Mouse (Mus musculus) myocyte (in vitro differentiated cells): ENCODE measurements at regions not wholly inside any gene's neighbourhood (a gene's known extent, or its start where the extent isn't known, plus 50 kb on each side); places are given as distances from the start of the nearest gene placed in this dataset.

Source experiments
- H3K27me3 ChIP-seq: one replicate; pipeline ENCODE4 v1.6.1; 2011; ENCODE audit not compliant: control insufficient read depth, insufficient read depth, insufficient read length
- H3K36me3 ChIP-seq: one replicate; pipeline ENCODE4 v1.6.1; 2011; ENCODE audit not compliant: control insufficient read depth, insufficient read depth
- H3K4me2 ChIP-seq: one replicate; pipeline ENCODE4 v1.6.1; 2011; ENCODE audit warnings: low read depth, control low read depth
- H3K4me3 ChIP-seq: one replicate; pipeline ENCODE4 v1.5.1; 2011; ENCODE audit warnings: mild to moderate bottlenecking, control low read depth, moderate library complexity
- H3K79me2 ChIP-seq: one replicate; pipeline ENCODE4 v1.6.1; 2011; ENCODE audit not compliant: control insufficient read depth, insufficient read depth
- H3ac ChIP-seq: one replicate; pipeline ENCODE4 v1.6.1; 2011; ENCODE audit not compliant: control insufficient read depth, insufficient read length
- CEBPB ChIP-seq: IDR thresholded peaks from 2 replicates; pipeline ENCODE4 v1.6.1; 2011; ENCODE audit warnings: mild to moderate bottlenecking, moderate library complexity; ENCODE audit not compliant: poor library complexity, insufficient read depth, severe bottlenecking
- E2F4 ChIP-seq: IDR thresholded peaks from one replicate; pipeline ENCODE4 v1.6.1; 2011; ENCODE audit warnings: mild to moderate bottlenecking, control low read depth, moderate library complexity; ENCODE audit not compliant: insufficient read depth
- MAX ChIP-seq: IDR thresholded peaks from one replicate; pipeline ENCODE4 v1.6.1; 2011; ENCODE audit warnings: low read depth, mild to moderate bottlenecking, control low read depth
- MYOD1 ChIP-seq, 3 experiments: IDR thresholded peaks; one replicate each; pipeline ENCODE4 v1.6.1; 2011; ENCODE audit warnings: control low read depth in 2 of 3, low read depth in 2 of 3, mild to moderate bottlenecking in 2 of 3, moderate library complexity in 1 of 3; ENCODE audit not compliant: insufficient read length in 2 of 3, control insufficient read depth in 1 of 3
- MYOG ChIP-seq, 3 experiments: IDR thresholded peaks; one replicate each; pipeline ENCODE4 v1.6.1; 2011; ENCODE audit warnings: control low read depth in 2 of 3, low read depth in 2 of 3, mild to moderate bottlenecking in 2 of 3; ENCODE audit not compliant: insufficient read length in 2 of 3, control insufficient read depth in 1 of 3, insufficient read depth in 1 of 3
- POLR2A ChIP-seq: IDR thresholded peaks from one replicate; pipeline ENCODE4 v1.6.1; 2011; ENCODE audit warnings: low read depth, mild to moderate bottlenecking, control low read depth, moderate library complexity; ENCODE audit not compliant: insufficient read length
- POLR2AphosphoS2 ChIP-seq: IDR thresholded peaks from one replicate; pipeline ENCODE4 v1.6.1; 2011; ENCODE audit warnings: low read depth, control low read depth; ENCODE audit not compliant: insufficient read length
- REST ChIP-seq: IDR thresholded peaks from one replicate; pipeline ENCODE4 v1.6.1; 2011; ENCODE audit warnings: mild to moderate bottlenecking, control low read depth, moderate library complexity; ENCODE audit not compliant: insufficient read depth, insufficient read length
- SRF ChIP-seq: IDR thresholded peaks from one replicate; pipeline ENCODE4 v1.6.1; 2011; ENCODE audit warnings: low read depth; ENCODE audit not compliant: control insufficient read depth, insufficient read length
- TCF12 ChIP-seq: IDR thresholded peaks from one replicate; pipeline ENCODE4 v1.6.1; 2011; ENCODE audit warnings: mild to moderate bottlenecking, control low read depth; ENCODE audit not compliant: poor library complexity, insufficient read depth, severe bottlenecking
- TCF3 ChIP-seq: IDR thresholded peaks from one replicate; pipeline ENCODE4 v1.6.1; 2011; ENCODE audit warnings: low read depth, control low read depth; ENCODE audit not compliant: insufficient read length
- USF1 ChIP-seq: IDR thresholded peaks from one replicate; pipeline ENCODE4 v1.6.1; 2011; ENCODE audit warnings: low read depth, mild to moderate bottlenecking, control low read depth, moderate library complexity

DNA sequence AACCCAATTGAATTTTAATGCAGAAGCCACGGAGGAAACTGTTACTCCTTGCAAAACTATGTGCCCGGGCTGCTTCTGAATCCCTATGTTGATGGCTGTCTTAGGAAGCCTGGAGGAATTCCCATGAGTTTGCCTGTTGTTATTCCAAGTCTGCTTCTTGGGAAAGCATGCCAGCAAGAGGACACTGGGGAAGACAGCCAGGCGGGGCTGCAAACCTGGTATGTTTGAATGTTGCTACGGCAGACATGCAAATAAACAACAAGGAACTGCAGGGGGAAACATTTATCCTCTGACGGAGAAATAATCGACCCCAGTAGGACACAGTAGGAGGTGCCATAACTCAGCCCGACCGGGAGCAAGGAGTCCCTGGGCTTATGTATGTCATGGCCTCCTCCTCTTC lies 168.0 kb downstream of the Gm11077 start:
- Histone ChIP-seq H3ac (no peak overlapping the region), H3K4me2 (no peak overlapping the region), H3K36me3 (no peaks in the 10 kb centered on the region), H3K4me3 (no peak overlapping the region), H3K79me2 (no peaks in the 10 kb centered on the region), H3K27me3 (no peaks in the 10 kb centered on the region)
- TF ChIP-seq CEBPB (no peak), POLR2AphosphoS2 (no peak), USF1 (no peak), SRF (no peak), TCF3 (no peak), TCF12 (no peak), MYOG (IDR thresholded peaks at IDR 0.05; ENCODE audit: control insufficient read depth in 1 of 3, insufficient read depth in 1 of 3, insufficient read length in 2 of 3, low read depth in 2 of 3) (no peak), POLR2A (no peak), REST (no peak)

DNA sequence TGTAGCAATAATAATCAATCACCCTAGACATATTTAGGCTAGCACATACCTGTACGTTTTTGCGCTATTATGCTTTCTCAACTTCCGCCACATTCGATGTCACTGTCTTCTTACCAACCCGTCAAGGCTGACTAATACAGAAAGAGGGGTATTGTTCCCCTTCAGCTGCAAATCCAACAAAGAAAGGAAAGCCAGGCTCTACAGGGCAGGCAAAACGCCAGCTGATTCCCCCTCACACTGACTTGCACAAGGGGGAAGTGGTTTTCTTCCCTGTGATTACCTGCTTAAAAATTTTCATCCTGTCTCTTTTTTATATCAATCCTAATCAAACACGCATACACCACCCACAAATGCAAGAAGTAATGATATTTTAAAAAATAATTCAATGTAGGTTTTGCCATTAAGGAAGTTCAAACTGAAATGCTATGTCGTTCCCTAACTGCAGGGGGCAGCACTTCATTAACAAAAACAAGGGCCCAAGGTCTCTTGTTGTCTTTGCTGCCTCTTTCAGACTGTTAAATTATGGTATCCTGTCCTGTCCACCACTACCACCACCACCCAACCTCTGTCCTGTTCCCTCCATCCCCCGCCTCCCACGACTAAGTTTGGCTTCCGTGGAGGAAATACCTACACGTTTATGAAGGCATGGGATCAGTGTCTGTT lies 195.4 kb downstream of the Gm11077 start:
- Histone ChIP-seq H3K4me3 (no peak overlapping the region), H3ac (no peak overlapping the region), H3K79me2 (no peaks in the 10 kb centered on the region), H3K27me3 (no peaks in the 10 kb centered on the region), H3K36me3 (no peaks in the 10 kb centered on the region), H3K4me2 (no peak overlapping the region)
- TF ChIP-seq CEBPB (no peak), E2F4 (no peak), SRF (no peak), MYOG (IDR thresholded peaks at IDR 0.05; ENCODE audit: control insufficient read depth in 1 of 3, insufficient read depth in 1 of 3, insufficient read length in 2 of 3, low read depth in 2 of 3) (no peak), USF1 (no peak), TCF3 (no peak), POLR2AphosphoS2 (no peak), REST (no peak), TCF12 (no peak), POLR2A (no peak), MAX (no peak), MYOD1 (IDR thresholded peaks at IDR 0.05; ENCODE audit: control insufficient read depth in 1 of 3, insufficient read length in 2 of 3, low read depth in 2 of 3) (no peak)

DNA sequence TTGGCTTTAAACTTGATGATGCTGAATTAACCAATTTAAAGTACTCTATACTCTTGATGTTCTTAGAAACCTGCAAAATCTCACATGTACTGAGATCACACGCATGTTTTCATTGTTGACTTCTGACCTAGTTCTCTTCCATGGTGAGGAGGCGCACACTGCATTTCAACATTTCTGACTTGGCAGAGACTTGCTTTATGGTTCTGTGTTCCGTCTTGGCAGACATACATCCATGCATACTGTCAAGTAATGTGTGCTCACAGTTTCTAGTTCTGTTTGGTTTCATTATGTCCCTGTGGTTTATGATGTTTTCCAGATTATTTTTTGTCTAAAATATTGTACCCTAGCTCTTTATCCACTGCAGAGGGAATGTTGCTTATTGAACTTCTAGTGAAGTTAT lies 198.5 kb downstream of the Gm11077 start:
- H3ac ChIP-seq, result no peak overlapping the region
- H3K27me3 ChIP-seq, result no peaks in the 10 kb centered on the region
- H3K79me2 ChIP-seq, result no peaks in the 10 kb centered on the region
- no peaks in the 10 kb centered on the region for H3K36me3 ChIP-seq
- H3K4me2 ChIP-seq, result no peak overlapping the region
- TF ChIP-seq SRF, result no peak
- TF ChIP-seq TCF3, result no peak
- TF ChIP-seq MAX, result no peak
- no peak for TF ChIP-seq MYOG (IDR thresholded peaks at IDR 0.05; ENCODE audit: control insufficient read depth in 1 of 3, insufficient read depth in 1 of 3, insufficient read length in 2 of 3, low read depth in 2 of 3)
- no peak for TF ChIP-seq POLR2AphosphoS2
- TF ChIP-seq USF1, result no peak
- no peak for TF ChIP-seq MYOD1 (IDR thresholded peaks at IDR 0.05; ENCODE audit: control insufficient read depth in 1 of 3, insufficient read length in 2 of 3, low read depth in 2 of 3)
- no peak for TF ChIP-seq REST
- no peak for TF ChIP-seq TCF12
- no peak for TF ChIP-seq E2F4
- no peak for TF ChIP-seq CEBPB
- no peak for TF ChIP-seq POLR2A
- H3K4me3 ChIP-seq, result no peak overlapping the region

DNA sequence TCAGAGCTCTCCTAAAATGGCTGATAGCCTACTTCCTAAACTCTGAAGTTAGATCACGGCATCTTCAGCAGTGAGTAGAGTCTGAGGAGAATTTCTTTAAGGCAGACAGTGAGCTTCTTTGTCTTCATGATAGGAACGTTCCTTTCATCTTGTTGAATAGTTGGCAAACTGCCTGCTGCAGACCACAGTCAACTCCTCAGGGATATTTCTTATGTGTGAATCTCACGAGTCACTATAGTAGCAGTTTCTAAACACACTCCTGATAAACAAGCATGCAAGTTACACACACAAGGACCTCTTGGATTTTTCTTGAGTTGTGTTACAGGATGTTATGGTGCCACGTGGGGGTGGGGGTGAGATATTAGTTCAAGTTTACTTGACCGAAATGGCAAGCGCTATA lies 205.2 kb downstream of the Gm11077 start:
- no peak overlapping the region for H3ac ChIP-seq
- H3K36me3 ChIP-seq, result no peaks in the 10 kb centered on the region
- no peaks in the 10 kb centered on the region for H3K27me3 ChIP-seq
- no peak overlapping the region for H3K4me3 ChIP-seq
- no peaks in the 10 kb centered on the region for H3K79me2 ChIP-seq
- TF ChIP-seq USF1 (no peak), MAX (no peak)
- no peak overlapping the region for H3K4me2 ChIP-seq

DNA sequence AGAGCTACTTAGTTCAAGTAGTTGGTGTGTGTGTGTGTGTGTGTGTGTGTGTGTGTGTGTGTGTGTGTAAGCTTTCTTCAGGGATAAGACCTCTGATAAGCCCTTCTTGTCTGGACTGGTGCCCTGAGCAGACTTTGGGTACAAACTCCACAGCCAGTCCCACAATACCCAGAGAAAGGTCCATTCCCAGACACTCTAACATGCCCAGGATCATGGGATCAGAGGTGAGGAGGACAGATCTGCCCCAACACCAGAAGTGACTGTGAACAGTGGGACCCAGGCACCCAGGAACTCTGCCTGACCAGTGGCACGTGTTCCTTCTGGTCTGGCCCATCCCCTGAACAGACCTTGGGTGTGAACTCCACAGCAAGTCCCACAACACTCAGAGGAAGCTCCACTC lies 208.9 kb downstream of the Gm11077 start:
- TF ChIP-seq TCF12 (no peak), MAX (no peak), POLR2AphosphoS2 (no peak), USF1 (no peak), CEBPB (no peak), MYOG (IDR thresholded peaks at IDR 0.05; ENCODE audit: control insufficient read depth in 1 of 3, insufficient read depth in 1 of 3, insufficient read length in 2 of 3, low read depth in 2 of 3) (no peak), POLR2A (no peak), REST (no peak), TCF3 (no peak), SRF (no peak), E2F4 (no peak), MYOD1 (IDR thresholded peaks at IDR 0.05; ENCODE audit: control insufficient read depth in 1 of 3, insufficient read length in 2 of 3, low read depth in 2 of 3) (no peak)
- H3K36me3 ChIP-seq, result no peaks in the 10 kb centered on the region
- no peaks in the 10 kb centered on the region for H3K27me3 ChIP-seq
- H3K4me2 ChIP-seq, result no peak overlapping the region
- H3K79me2 ChIP-seq, result no peaks in the 10 kb centered on the region
- H3K4me3 ChIP-seq, result no peak overlapping the region
- H3ac ChIP-seq, result no peak overlapping the region
